In the genomic region with DNA sequence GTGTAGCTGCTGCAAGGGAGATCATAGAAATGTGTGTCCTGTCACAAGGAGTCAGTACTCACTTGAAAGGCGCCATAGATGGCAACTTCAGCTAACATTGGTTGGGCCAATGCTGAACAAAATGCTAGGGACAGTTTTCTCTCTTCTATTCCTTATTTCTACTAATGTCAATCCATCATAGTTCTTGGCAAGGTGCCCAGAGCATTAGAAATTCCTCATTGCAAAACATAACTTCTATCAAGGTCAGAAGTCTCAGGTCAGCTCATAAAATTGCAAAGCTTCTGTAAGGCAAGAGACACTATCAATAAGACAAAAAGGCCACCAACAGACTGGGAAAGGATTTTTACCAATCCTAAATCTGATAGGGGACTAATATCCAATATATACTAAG, we compare ENCODE assay signal across 20 mouse cellular contexts.
"Had no signal": no experiment of that assay in that cellular context is flagged by ENCODE, and none has a peak within 500 bp of the region (broad histone marks: within the 10 kb centered on the region; RNA-seq: fewer than 3 reads in every experiment).

No protein-coding gene starts in this region.

- H3K27me3 ChIP-seq: kidney, embryonic 15.5 days; liver, embryonic 13.5 days; megakaryocyte, embryonic 14.5 days; midbrain, embryonic 13.5 days; neural tube, embryonic 13.5 days had no signal

- H3K36me3 ChIP-seq: kidney, embryonic 15.5 days; liver, embryonic 13.5 days; midbrain, embryonic 10.5 days; midbrain, embryonic 13.5 days; neural tube, embryonic 13.5 days had no signal

- H3K4me3 ChIP-seq: kidney, embryonic 15.5 days; liver, embryonic 13.5 days; megakaryocyte, embryonic 14.5 days; midbrain, embryonic 10.5 days; midbrain, embryonic 13.5 days; myocyte; neural tube, embryonic 13.5 days had no signal

- H3K4me1 ChIP-seq: kidney, embryonic 15.5 days; liver, embryonic 13.5 days; megakaryocyte, embryonic 14.5 days had no signal

- H3K9ac ChIP-seq: kidney, embryonic 15.5 days; liver, embryonic 13.5 days; midbrain, embryonic 13.5 days; neural tube, embryonic 13.5 days had no signal

- H3K9me3 ChIP-seq: kidney, embryonic 15.5 days; liver, embryonic 13.5 days; megakaryocyte, embryonic 14.5 days; midbrain, embryonic 10.5 days; midbrain, embryonic 13.5 days; neural tube, embryonic 13.5 days had no signal

- H3K27ac ChIP-seq: kidney, embryonic 15.5 days; liver, embryonic 13.5 days; midbrain, embryonic 10.5 days; midbrain, embryonic 13.5 days; neural tube, embryonic 13.5 days; stomach, postnatal 0 days had no signal

- ATAC-seq: lung, postnatal 0 days; midbrain, embryonic 13.5 days; midbrain, embryonic 16.5 days had no signal

- H3K4me2 ChIP-seq: kidney, embryonic 15.5 days; liver, embryonic 13.5 days; midbrain, embryonic 13.5 days; neural tube, embryonic 13.5 days had no signal

- DNase-seq: kidney, adult 11 months; kidney, adult 8-10 months; kidney, postnatal 10 days; kidney, postnatal 36 days; liver, embryonic 13.5 days; lung, adult 2 months; lung, postnatal 36 days; right cerebral cortex, postnatal 4 days; thymus, adult 2 months; thymus, postnatal 14 days; thymus, postnatal 4 days had no signal
